Mouse (Mus musculus) hindbrain, embryonic 14.5 days (tissue): Measurements from ENCODE around the gene Rnf180. TPM values are rescaled to one million over a fixed set of nuclear protein-coding genes. Genes with fewer than 3 reads are reported as not detected.

Source experiments
- ATAC-seq: fragments of 200-750 bp; cut with Nextera tagmentation; 2 replicates; pipeline ENCODE4 v1.8.0; 2017; ENCODE audit warnings: moderate number of reproducible peaks, mild to moderate bottlenecking, moderate TSS enrichment, moderate library complexity; ENCODE audit not compliant: low FRiP score
- DNase-seq: peaks from one replicate; pipeline ENCODE4 v3.0.0-alpha.2; 2015; ENCODE audit warnings: low spot score
- H3K27ac ChIP-seq: fragments of 300-500 bp; sonication (generic); 2 replicates; pipeline ENCODE4 v1.5.1; 2014; ENCODE audit warnings: mild to moderate bottlenecking, moderate library complexity
- H3K27me3 ChIP-seq: fragments of 300-500 bp; sonication (generic); 2 replicates; pipeline ENCODE4 v1.6.1; 2014; ENCODE audit warnings: mild to moderate bottlenecking, low read length, mixed read lengths; ENCODE audit not compliant: control insufficient read depth, insufficient read depth
- H3K36me3 ChIP-seq: fragments of 300-500 bp; sonication (generic); replicated peaks from 2 replicates; pipeline ENCODE4 v1.6.1; 2014; ENCODE audit not compliant: control insufficient read depth, insufficient read depth
- H3K4me1 ChIP-seq: fragments of 300-500 bp; sonication (generic); replicated peaks from 2 replicates; pipeline ENCODE4 v1.6.1; 2014; ENCODE audit warnings: antibody characterized with exemption, low read length, mixed read lengths; ENCODE audit not compliant: control insufficient read depth, insufficient read depth
- H3K4me2 ChIP-seq: fragments of 300-500 bp; sonication (generic); replicated peaks from 2 replicates; pipeline ENCODE4 v1.6.1; 2014; ENCODE audit warnings: mild to moderate bottlenecking, moderate library complexity
- H3K4me3 ChIP-seq: fragments of 300-500 bp; sonication (generic); replicated peaks from 2 replicates; pipeline ENCODE4 v1.5.1; 2014; ENCODE audit warnings: mild to moderate bottlenecking, low read length
- H3K9ac ChIP-seq: fragments of 300-500 bp; sonication (generic); 2 replicates; pipeline ENCODE4 v1.6.1; 2014
- H3K9me3 ChIP-seq: fragments of 300-500 bp; sonication (generic); 2 replicates; pipeline ENCODE4 v1.6.1; 2016; ENCODE audit warnings: low read length; ENCODE audit not compliant: control insufficient read depth
- WGBS: fragments of 180-500 bp; shearing (Covaris S2); extraction: QIAGEN DNeasy Blood & Tissue Kit; methylation state at CpG from one replicate; pipeline ENCODE4 v1.1.7; 2014; 5-methylcytosine and 5-hydroxymethylcytosine counted together
- polyA plus RNA-seq: library from polyadenylated mRNA; unstranded; fragments of >200 nt; fragmentation: Nextera tagmentation; extraction: Ambion mirVana; gene quantifications from 2 replicates; pipeline ENCODE4 v1.2.1, GENCODE M21; 2014

The Rnf180 gene
- polyA plus RNA-seq, 1 experiment from 2014 or later, result 37.4 TPM

DNA sequence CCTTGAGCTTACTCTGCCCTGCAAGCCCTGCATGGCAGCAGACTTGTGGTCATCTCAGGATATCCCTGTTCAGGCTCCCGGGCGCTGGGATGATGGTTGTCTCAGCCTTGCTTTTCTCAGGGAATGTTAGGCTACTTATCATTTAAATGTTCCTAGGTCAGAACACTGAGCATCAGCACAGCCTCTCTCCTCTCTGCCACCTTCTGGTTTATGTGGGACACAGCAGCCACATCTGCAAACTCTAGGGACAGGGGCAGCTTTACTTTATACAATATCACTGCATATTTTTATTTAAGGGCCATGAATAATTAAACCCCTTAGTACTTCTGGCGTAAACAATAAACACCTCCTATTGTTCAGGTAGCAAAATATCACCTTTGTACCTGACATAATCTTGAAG is 71.5 kb downstream of the Rnf180 start:
- Histone ChIP-seq H3K4me3 (no peak overlapping the region), H3K9ac (no peak overlapping the region), H3K4me2 (no peak overlapping the region), H3K4me1 (no peaks in the 10 kb centered on the region), H3K27ac (no peak overlapping the region), H3K27me3 (no peaks in the 10 kb centered on the region), H3K36me3 (no peaks in the 10 kb centered on the region), H3K9me3 (no peaks in the 10 kb centered on the region)
- 73% methylated on average over 3 of the region's 3 CpGs for WGBS
- DNase-seq, result no peak
- ATAC-seq, result peak; percentile 55; the same call in 1 of the 2 replicates

- 94% methylated on average over 5 of the region's 5 CpGs for WGBS
- Histone ChIP-seq H3K36me3 (no peaks in the 10 kb centered on the region), H3K4me1 (no peaks in the 10 kb centered on the region), H3K4me3 (no peak overlapping the region), H3K4me2 (no peak overlapping the region), H3K27me3 (no peaks in the 10 kb centered on the region), H3K9me3 (no peaks in the 10 kb centered on the region), H3K9ac (no peak overlapping the region), H3K27ac (no peak overlapping the region)
- no peak; the same call in 1 of the 2 replicates for ATAC-seq
- DNase-seq, result no peak
Measured at GRCm38 (mm10) chr13:105222016-105222725, 72.4 kb downstream of the Rnf180 start.

GRCm38 (mm10) chr13:105210746-105211145 is 83.9 kb downstream of the Rnf180 start:
- H3K4me3 ChIP-seq, result no peak overlapping the region
- WGBS, result 87% methylated on average over 3 of the region's 3 CpGs
- no peaks in the 10 kb centered on the region for H3K27me3 ChIP-seq
- no peak overlapping the region for H3K9ac ChIP-seq
- H3K4me2 ChIP-seq, result no peak overlapping the region
- no peaks in the 10 kb centered on the region for H3K36me3 ChIP-seq
- DNase-seq (no peak), ATAC-seq (no peak)
- no peaks in the 10 kb centered on the region for H3K4me1 ChIP-seq
- H3K27ac ChIP-seq, result no peak overlapping the region
- no peaks in the 10 kb centered on the region for H3K9me3 ChIP-seq

- Histone ChIP-seq H3K4me2 (no peak overlapping the region), H3K9ac (no peak overlapping the region), H3K4me3 (no peak overlapping the region), H3K9me3 (no peaks in the 10 kb centered on the region), H3K27ac (no peak overlapping the region), H3K36me3 (no peaks in the 10 kb centered on the region), H3K4me1 (no peaks in the 10 kb centered on the region), H3K27me3 (no peaks in the 10 kb centered on the region)
- DNase-seq (no peak), ATAC-seq (no peak)
- 91% methylated on average over 3 of the region's 3 CpGs for WGBS
Measured at GRCm38 (mm10) chr13:105203851-105204250, 90.8 kb downstream of the Rnf180 start.

DNA sequence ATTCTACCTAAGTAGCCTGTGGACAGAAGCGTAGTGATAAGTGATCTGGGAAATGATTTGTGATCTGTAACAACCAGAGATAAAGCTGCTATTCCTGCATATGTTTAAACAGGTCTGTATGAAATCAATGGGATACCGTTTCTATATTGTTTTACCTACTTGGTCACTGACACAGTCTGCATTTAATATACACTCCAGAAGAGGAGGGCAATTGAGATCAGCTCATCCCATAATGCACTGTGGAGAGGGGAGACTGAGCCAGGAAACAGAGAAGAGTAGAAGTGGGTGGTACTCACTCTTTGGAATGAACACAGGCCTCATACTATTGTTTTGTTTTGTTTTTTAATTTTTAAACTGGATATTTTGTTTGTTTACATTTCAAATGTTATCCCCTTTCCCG is 96.0 kb downstream of the Rnf180 start:
- Histone ChIP-seq H3K4me1 (no peaks in the 10 kb centered on the region), H3K9me3 (no peaks in the 10 kb centered on the region), H3K36me3 (no peaks in the 10 kb centered on the region), H3K27ac (no peak overlapping the region), H3K27me3 (no peaks in the 10 kb centered on the region), H3K4me2 (no peak overlapping the region), H3K4me3 (no peak overlapping the region), H3K9ac (no peak overlapping the region)
- WGBS, result 74% methylated on average over 3 of the region's 3 CpGs
- ATAC-seq (no peak), DNase-seq (no peak)

- ATAC-seq (no peak), DNase-seq (no peak)
- WGBS, result 36% methylated on average over 3 of the region's 3 CpGs
- no peak overlapping the region for H3K27ac ChIP-seq
- no peaks in the 10 kb centered on the region for H3K27me3 ChIP-seq
- H3K4me2 ChIP-seq, result no peak overlapping the region
- H3K36me3 ChIP-seq, result no peaks in the 10 kb centered on the region
- no peak overlapping the region for H3K9ac ChIP-seq
- H3K4me3 ChIP-seq, result no peak overlapping the region
- no peaks in the 10 kb centered on the region for H3K4me1 ChIP-seq
- H3K9me3 ChIP-seq, result no peaks in the 10 kb centered on the region
Measured at GRCm38 (mm10) chr13:105198028-105198427, 96.6 kb downstream of the Rnf180 start.

GRCm38 (mm10) chr13:105193583-105193982 is 101.0 kb downstream of the Rnf180 start:
- Histone ChIP-seq H3K4me2 (no peak overlapping the region), H3K36me3 (no peaks in the 10 kb centered on the region), H3K9ac (no peak overlapping the region), H3K27ac (no peak overlapping the region), H3K27me3 (no peaks in the 10 kb centered on the region), H3K4me1 (no peaks in the 10 kb centered on the region), H3K4me3 (no peak overlapping the region), H3K9me3 (no peaks in the 10 kb centered on the region)
- DNase-seq (no peak), ATAC-seq (no peak)
- 80% methylated on average over 7 of the region's 7 CpGs for WGBS

GRCm38 (mm10) chr13:105188730-105189129 is 105.9 kb downstream of the Rnf180 start:
- no peak overlapping the region for H3K9ac ChIP-seq
- DNase-seq, result no peak
- WGBS, result 94% methylated on average over 7 of the region's 7 CpGs
- no peak for ATAC-seq
- H3K9me3 ChIP-seq, result no peaks in the 10 kb centered on the region
- H3K4me3 ChIP-seq, result no peak overlapping the region
- no peaks in the 10 kb centered on the region for H3K4me1 ChIP-seq
- H3K27me3 ChIP-seq, result no peaks in the 10 kb centered on the region
- no peak overlapping the region for H3K27ac ChIP-seq
- H3K4me2 ChIP-seq, result no peak overlapping the region
- no peaks in the 10 kb centered on the region for H3K36me3 ChIP-seq

GRCm38 (mm10) chr13:105180781-105181180 is 113.8 kb downstream of the Rnf180 start:
- Histone ChIP-seq H3K27ac (no peak overlapping the region), H3K9ac (no peak overlapping the region), H3K4me2 (no peak overlapping the region), H3K9me3 (no peaks in the 10 kb centered on the region), H3K4me3 (no peak overlapping the region), H3K27me3 (no peaks in the 10 kb centered on the region), H3K4me1 (no peaks in the 10 kb centered on the region), H3K36me3 (no peaks in the 10 kb centered on the region)
- WGBS, result 62% methylated on average over 5 of the region's 5 CpGs
- peak; percentile 46 for DNase-seq
- ATAC-seq, result peak; percentile 37; the same call in 1 of the 2 replicates

DNA sequence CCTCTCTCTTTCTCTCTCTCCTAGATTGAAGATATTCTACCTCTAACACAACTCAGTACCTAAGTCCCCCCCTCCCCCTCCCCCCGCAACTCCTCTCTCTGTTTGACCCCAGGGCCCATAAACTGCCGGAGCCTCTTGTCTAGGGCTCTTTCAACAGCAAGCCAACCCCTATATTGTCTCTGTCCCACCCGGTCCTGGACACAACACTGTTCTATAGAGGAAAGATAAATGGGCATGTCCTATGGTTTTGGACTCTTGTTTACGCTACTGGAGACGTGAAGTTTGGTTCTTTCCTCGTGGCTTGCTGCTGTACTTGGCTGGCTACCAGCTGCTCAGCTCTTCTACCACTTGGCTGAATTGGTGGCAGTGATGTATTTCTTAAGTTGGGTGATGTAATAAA is 129.2 kb downstream of the Rnf180 start:
- no peak overlapping the region for H3K4me3 ChIP-seq
- no peak overlapping the region for H3K27ac ChIP-seq
- WGBS, result 66% methylated on average over 6 of the region's 6 CpGs
- ATAC-seq (no peak), DNase-seq (no peak)
- H3K27me3 ChIP-seq, result no peaks in the 10 kb centered on the region
- H3K4me2 ChIP-seq, result no peak overlapping the region
- H3K9me3 ChIP-seq, result no peaks in the 10 kb centered on the region
- H3K36me3 ChIP-seq, result no peaks in the 10 kb centered on the region; the same call in 1 of the 2 replicates
- H3K4me1 ChIP-seq, result no peaks in the 10 kb centered on the region
- no peak overlapping the region for H3K9ac ChIP-seq
